Mouse (Mus musculus) gastrocnemius, adult 18-20 months (tissue): ENCODE measurements around the gene Nav2. TPM values are rescaled to one million over a fixed set of nuclear protein-coding genes. Genes with fewer than 3 reads are reported as not detected.
A peak's percentile ranks its signal among the peaks of the same experiment; 100 is the strongest.

Experiments
- DNase-seq: peaks from one replicate; pipeline ENCODE4 v3.0.0; 2021; ENCODE audit warnings: low spot score
- total RNA-seq, 2 experiments: library from RNA; stranded (reverse); gene quantifications; 2 replicates each; pipeline ENCODE4 v1.2.3; 2021

The Nav2 gene
- total RNA-seq, 2 experiments from 2014 or later = 35.3 to 35.4 TPM

DNA sequence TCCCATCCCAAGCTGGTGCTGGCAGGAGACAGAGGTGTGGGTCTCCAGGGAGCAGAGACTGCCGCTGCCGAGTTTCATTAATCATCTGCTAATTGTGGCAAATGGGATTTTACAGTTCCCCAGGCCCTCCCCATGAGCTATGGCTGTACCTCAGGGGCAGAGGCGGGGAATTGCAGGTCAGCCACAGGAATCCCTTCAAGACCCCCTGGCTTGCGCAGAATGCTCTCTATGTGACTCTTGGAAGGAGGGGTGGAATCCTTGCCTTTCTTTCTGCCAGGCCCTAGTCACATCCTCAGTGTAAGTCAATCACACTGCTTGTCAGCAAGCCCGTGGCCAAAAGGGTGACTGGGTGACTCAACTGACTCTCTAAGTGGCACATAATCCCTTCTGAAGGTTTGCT lies 182.9 kb downstream of the Nav2 start:
- no peak for DNase-seq

DNA sequence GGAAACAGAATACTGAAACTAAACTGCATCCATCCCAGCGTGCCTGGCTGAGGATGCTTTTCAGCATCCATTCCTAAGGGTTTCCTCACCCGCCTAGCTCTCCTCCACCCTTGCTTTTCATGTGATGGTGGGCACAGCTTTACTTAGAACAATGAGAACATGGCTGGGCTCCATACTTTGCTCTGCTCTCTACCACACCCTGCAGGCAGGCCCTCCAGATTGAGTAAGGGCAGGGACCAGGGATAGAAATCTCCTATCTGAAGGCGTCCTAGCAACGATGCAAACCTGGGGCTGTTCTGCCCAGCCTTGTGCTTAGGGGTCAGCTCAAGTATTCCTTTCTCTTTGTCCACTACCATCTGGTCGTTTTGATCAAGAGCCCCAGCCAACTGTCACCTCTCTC lies 183.4 kb downstream of the Nav2 start:
- DNase-seq = no peak

DNA sequence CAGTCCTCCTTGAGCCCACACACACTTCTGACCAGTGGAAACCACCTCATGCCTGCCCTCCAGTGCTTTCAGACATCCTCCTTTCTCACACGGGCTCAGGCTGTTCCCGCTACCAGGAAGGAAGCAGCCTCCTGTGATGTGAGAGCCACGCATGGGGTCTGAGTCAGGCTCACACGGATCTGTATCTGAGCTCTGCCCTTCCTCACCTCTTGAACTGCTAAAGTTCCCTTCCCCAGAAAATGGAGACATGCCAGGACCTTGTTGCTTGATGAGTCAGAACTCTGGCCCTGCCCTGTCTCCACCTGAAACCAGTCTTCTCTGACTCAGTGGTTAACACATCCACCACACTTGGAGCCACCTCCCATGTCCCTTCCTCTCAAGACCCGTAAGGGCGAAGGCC lies 185.1 kb downstream of the Nav2 start:
- no peak for DNase-seq

DNA sequence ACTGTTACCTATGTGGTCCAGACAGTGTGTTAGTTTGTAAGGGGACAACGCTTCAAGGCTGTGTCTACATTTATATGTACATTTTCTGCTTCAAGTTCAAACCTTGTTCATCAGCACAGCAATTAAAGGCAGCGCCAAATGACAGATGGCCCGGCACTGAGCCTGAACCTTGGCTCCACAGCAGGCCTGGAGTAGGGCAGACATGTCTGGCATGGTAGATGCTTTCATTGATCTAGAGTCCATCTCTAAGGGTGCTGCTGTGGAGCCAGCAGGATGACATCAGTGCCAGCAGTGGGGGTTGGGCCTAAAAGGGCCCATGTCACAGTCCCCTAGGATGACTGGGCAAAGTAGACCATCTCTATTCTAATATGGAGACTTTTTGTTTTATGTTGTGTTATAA lies 186.0 kb downstream of the Nav2 start:
- DNase-seq = no peak

DNA sequence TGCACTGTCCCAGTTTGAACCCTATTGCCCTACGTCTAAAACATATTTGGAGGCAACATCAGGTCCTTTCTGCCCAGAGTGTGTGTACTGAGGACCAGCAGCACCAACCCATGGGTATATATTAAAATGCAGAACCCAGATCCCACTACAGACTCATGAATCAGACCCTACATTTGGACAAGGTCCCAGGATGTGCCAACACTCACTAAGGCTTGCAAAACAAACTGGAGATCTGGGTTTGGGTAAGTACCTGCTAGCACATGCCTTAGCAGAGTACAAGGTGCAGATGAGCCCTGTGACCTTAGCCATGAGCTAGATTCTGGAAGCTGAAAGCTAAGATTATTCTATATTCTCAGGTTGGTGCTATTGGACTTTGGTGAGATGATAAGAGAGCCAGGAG lies 192.8 kb downstream of the Nav2 start:
- no peak for DNase-seq

DNA sequence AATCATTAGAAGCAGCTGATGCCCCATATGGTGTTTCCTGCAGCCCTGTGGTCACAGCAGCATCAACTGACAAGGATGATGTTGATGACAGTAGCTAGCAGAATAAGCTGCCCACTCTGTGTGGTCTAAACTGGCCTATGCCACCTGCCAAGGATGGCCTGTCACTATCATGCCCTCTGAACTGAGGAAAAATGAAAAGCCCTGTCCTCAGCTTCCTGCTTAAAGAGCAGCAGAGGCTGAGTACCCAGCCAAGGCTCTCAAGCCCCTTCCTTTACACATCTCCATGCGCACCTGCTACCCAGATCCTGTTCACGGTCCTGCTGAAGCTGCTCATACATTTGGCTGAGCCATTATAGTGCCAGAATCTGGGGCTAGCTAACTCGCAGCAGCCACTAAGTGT lies 193.7 kb downstream of the Nav2 start:
- DNase-seq = no peak

DNA sequence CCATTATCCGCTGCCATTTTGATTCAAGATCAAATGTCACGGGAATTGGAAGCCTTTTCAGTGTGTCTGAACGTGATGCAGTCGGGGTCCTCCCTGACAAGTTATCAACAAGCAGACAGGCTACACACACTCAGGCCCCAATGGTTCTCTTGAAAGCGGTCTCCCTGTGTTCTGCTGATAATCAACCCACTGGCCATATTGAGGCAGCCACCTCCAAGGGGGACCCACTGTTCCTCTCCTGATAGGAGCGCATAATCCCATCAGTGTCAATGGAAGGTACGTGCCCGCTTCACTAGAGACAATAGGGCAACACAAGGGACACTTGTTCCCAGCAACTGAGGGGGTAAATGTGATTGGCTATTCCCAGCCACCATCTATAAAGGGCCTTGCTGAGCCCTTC lies 195.9 kb downstream of the Nav2 start:
- DNase-seq = no peak

DNA sequence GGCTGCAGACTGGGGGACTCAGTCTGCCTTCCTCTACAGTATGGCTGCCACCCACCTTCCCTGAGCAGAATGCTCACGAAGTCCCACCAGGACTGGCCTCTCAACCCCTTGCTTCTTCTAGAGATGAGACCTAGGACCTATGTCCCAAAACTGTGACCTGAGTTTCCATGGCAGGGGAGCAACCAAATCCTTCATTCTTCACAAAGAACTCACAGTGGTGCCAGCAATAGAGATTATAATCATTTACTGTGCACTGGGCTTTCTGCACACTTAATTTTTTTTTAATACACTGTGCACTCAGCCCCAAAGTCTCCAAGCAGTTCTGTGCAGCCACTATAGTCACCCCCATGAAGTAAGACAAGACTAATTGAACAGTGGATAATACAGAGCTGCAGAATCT lies 196.3 kb downstream of the Nav2 start:
- no peak for DNase-seq

DNA sequence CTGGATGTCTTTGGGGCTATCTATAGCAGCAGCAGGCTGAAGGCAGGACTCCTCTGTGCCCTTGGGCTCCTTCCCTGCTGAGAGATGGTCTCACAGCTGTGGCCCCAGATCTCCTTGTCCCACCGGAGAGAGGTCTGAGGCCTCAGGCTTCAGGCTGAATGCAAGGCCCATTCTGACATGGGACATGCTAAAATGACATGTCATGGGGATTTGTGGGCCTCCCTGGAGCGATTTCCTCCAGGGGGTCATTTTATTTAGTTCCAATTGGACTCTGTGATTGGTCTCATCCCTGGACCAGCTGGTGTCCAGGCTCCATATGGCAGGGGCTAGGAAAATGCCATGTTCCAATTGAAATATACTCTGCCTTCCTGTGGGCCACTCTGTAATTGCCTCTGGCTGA lies 197.0 kb downstream of the Nav2 start:
- DNase-seq = no peak

DNA sequence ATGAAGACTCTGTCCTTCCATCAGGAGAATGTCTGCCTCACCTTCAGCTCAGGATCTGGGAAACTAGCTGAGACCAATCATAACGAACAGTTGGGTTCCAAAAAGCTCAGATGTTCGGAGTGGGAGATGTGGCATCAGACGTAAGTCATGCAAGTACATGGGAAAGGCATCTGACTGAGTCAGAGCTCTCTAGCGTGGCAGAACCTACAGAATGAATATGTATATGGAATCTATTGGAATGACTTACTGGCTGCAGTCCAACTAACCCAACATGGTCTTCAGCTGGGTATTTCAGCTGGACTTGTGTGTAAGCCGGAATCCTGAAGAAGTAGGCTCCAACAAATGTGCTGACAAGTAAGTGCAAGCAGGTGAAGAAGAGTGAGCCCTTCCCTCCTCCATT lies 199.6 kb downstream of the Nav2 start:
- no peak for DNase-seq

DNA sequence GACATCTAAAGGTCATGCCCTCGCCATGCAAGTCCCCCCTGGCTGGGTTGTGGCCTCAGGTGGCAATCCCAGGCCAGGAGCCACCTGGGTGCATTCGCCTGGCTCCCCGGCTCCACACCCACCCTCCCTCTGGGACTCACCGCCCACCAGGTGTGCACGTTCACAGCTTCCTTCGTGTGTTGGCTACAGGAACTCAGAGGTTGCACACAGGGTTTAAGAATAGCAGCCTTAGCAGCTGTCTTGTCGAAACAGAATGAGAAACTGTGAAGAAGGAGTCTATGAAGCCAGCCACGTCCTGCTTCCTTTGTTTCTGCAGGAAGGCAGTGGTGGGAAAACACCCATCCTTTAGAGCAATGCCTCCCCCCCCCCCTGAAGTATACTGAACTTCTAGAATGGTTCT lies 210.5 kb downstream of the Nav2 start:
- DNase-seq = no peak

DNA sequence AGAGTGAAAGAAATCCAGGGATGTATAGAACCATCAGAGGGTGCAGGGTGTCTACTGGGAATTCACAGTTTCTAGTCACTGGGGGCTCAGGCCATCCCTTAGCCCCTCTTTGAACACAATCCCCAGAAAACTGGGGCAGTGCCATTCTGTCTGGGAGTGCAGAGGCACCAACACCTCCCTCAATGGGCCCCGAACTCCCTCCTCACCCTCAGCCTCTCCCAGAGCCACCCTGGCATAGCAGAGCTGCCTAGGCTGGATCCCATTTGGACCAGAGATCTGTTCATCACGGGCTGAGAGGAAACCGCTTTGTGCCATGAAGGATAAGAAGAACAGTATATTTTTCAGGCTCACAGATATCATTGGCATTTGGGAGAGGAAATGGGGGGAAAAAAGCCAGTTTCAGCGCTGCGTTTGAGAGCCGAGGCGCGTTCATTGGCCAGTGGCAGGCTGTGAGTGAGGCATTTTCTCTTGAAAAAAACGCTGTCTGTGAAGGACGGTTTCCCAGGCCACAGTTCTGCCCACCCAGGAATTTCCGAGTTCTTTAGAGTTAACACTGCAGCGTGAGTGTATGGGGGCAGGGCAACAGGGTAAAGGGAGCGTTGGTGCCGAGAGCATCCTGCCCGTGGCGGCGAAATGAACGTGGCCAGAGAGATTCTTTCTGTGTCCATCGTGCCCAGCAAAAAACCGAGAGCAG lies 211.4 kb downstream of the Nav2 start:
- DNase-seq = no peak

DNA sequence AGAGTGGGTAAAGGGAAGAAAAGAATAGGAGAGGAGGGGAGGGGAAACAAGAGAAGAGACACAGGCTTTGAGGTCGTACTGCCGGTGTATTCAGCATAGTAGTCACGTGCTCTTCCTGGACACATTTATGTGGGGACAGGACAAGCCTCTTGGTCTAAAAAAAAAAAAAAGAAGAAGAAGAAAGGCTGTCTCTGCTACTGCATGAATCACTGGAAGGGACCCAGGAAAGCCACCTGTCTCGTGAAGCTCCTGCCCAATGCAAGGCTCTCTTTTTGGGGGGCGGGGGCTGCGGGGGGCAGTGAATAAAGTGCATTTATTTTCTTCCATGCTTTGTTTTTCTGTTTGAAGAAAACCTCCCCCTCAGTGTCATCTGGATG lies 212.0 kb downstream of the Nav2 start:
- no peak for DNase-seq

DNA sequence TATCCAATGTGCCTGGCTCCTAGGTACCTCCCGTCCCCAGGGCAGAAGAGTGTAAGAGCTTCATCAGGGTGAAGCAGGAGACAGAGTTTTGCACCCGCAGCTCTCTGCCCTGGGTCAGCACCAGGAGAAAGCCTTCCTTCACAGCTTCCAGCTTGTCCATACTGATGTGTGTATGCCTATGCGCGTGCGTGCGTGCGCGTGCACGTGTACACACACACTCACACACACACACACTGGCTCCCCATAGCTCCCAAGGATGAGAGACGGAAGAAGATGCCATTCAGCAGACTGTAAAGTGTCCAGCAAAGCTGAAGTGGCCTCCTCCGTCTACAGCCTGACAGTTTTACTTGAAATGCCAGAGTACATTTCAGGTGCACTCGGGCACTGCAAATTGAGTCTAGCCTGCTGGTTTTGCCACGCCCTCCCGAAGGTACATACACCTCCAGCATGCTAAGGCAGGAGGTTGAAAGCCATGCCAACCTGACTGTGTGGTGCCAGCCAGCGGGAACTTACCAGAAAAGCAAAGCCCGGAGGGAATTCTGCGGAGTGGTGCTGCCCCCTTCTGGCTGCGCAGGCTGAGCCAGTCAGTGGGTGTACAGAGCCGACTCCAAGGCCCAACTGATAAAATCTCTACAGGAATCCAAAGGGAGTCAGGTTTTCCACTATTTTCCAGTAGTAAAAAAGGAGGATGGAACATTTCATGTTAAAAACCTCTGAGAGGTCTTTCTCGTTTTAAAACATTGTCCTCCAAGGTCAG lies 212.6 kb downstream of the Nav2 start:
- peak; percentile 69 for DNase-seq

DNA sequence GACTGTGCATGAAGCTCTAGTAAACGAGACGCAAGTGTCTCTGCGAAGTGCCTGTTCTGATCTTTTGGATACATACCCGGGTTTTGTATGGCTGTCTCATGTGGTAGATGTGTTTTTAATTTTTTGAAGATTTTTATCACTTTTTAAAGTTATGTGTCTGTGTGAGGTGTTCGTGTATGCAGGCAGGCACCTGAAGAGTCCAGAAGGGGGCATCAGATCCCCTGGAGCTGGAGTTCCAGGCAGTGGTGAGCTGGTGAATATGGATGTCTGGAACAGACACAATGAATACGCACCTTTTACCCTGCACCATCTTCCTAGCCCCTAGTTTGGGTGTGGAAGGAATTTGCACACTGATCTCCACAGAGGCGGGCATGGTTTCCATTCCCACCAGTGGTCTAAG lies 214.0 kb downstream of the Nav2 start:
- no peak for DNase-seq

DNA sequence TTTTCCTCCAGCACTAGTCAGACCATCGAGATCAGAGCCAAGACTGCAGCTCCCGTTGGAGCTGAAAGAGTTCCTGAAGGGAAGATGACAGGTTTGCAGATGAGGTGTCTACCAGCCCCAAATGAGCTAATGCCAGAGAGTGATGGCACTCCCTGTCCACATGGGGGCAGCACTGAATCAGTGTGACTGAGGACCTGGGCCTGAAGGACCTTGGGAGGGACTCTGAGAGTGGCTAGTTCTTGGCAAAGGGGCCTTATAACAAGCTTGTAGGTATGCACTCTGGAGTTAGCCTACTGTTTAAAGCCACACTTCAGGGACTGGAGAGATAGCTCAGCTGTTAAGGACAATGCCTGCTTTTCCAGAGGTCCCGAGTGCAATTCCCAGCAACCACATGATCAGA lies 217.0 kb downstream of the Nav2 start:
- DNase-seq = peak; percentile 43

DNA sequence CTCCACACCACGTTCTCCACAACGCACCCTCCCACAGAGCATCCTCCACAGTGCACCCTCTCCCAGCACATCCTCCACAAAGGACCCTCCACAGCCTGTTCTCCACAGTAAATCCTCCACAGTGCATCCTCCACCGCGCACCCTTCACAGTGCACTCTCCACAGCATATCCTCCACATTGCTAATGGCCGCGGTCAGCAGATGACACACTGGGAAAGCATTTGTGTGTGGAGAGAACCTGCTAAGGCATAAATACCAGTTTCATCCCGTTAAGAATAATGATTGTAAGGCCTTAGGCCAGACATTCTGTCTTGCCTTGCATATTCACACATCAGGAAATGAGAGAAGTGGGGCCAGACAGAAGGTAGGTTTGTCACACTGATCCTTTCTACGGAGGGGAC lies 219.7 kb downstream of the Nav2 start:
- DNase-seq = no peak

DNA sequence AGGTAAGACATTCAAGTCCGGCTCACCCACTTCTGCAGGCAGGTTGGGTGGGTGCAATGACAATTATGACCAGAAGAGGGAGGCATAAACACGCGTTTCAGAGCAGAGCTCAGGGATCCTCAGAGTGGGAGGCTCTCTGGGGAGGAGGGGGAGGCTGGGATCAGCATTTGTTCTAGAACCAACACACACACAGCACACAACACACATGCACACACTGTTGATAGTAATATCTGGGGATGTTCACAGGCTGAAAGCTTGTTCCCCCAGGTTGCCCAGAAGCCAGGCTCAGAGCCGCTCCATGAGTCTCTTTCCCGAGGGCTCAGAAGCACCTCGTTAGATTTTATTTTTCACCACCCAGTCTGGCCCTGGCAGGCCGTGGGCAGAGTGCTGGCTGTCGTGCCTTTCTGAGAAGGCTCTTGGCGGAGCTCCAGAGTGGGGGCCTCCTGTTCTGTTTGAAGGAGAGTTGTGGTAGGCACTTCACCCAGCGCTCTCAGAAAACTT lies 224.4 kb downstream of the Nav2 start:
- peak; percentile 76 for DNase-seq

DNA sequence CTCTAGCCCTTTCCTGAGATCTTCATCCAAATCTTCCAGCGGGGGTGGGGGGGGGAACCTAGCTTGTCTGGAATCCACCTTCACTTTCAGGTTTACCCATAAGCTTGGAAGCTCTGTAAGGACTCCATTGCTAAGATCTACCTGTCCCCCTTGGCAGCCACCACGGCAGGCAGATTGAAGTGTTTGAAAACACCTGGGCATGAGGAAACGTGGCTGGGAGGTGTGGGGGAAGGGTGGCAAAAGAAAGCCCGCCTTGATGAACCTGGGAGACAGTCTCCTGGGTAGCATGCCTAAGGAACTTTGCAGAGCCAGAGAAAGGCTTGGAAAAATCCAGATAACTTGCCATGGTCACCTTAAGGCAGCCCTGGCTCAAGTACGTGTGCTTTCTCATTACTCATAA lies 225.9 kb downstream of the Nav2 start:
- no peak for DNase-seq

DNA sequence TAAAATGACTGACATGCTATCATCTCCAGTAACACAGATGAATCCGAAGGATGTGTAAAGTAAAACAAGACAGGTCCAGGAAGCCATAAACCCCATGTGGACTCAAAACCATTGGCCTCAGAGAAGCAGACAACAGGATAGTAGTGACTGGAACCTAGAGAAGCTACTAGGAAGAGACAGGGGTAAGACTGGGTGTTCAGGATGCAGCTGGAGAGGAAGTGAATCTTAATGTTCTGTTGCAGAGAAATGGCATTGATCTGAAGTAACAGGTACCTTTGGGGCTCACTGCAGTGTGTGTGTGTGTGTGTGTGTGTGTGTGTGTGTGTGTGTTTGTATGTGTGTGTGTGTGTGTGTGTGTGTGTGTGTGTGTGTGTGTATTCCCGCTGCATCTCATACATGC lies 231.2 kb downstream of the Nav2 start:
- DNase-seq = no peak

DNA sequence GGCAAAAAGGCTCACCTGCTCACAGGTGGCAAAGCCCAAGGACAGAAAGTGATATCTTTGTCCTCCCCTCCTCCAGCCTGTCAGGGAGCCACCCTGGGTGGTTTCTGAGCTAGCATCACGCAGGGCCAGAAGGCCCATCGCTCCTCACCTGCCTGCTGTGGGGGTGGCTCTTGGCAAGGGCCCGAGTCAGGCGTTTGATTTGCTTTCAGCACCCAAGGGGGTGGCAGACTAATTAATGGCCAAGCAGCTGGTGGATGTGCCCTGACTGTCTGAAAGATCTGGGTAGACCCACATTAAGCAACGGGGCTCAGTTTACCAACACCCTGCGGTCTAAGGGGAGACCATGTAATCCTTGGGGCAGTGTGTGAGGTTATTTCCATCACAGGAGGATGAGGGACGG lies 235.4 kb downstream of the Nav2 start:
- DNase-seq = no peak

DNA sequence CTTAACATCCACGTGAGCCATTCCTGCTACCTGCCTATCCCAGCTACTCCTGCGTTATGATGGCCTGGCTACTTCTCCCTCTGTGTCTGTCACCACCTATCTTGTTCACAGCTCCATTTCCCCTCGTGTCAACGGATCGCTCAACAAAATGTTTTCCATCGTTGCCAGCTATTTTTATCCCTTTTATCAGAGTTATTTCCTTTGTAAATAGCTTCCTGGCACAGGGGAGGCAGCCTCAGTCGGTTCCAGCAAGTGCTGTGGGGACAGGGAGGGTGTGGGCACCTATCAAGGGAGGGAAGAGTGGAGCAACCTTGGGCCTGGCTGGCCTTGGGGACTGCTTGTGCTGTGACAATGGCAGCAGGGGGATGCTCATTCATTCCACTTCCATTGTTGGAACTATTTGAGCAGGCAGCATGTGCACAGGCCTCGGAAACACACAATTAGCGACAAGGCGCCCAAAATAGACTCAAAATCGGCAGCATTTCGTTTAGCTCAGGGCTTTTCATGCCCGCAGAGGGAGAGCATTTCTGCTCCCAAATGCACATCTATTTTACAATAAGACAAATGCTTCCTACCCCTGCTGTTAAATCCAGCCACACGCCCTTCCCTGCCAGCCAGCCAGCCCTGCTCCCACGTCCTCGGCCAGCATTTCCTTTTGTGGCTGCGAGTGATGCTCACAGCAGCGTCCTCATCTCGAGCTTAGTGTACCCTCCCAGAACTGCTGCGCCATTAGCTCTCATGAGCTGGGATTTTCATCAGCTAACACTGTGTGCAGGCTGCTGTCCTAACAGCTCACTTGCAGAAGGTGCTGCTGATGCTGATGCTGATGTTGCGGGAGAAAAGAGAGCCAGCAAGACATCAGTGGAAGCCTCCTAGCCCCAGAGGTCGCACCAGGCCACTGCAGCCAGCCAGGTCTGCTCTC lies 237.5 kb downstream of the Nav2 start:
- no peak for DNase-seq
